Mouse (Mus musculus): Measurements from ENCODE around the gene Tsku.

GRCm38 (mm10) chr7:98380224-98380925, 19.2 kb upstream of the Tsku start:
- no peak for TF ChIP-seq CTCF (IDR thresholded peaks at IDR 0.05; ENCODE audit: control insufficient read depth, insufficient read depth, insufficient replicate concordance, low read depth, low read length)
- TF ChIP-seq POLR2A (IDR thresholded peaks at IDR 0.05; ENCODE audit: control insufficient read depth, low read depth, low read length), result no peak

Data from testis, adult 2 months (tissue).